Mouse (Mus musculus): ENCODE results near the gene Acad9.

DNA sequence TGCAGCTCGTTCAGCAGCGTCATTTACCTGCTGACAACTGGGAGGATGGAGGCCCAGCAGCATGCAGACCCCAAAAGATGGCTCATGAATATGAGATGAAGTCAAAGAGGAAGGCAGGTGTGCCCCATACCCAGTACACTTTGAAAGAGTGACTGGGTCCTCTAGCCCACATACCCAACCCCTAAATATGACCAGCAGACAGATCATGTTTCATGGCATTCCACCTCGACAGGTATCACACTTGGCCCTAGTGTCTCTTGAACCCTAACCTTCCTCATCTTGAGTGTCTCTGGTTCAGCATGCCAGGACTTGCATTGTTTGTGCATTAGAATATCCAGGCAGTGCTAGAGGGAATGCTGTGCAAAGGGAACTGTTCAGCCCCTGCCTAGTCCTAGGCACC, 11.6 kb downstream of the Acad9 start:
- TF ChIP-seq POLR2A (IDR thresholded peaks at IDR 0.05; ENCODE audit: insufficient read depth, low read depth, low read length) (no peak), EP300 (IDR thresholded peaks at IDR 0.05; ENCODE audit: insufficient read depth, low read depth, low read length) (no peak)

All from heart, adult 2 months (tissue).